Mouse (Mus musculus): ENCODE data around the gene Nkg7. TPM values are rescaled to one million over a fixed set of nuclear protein-coding genes. Genes with fewer than 3 reads are reported as not detected.

Gene Nkg7
- polyA plus RNA-seq, 1 experiment: 0.25 TPM

- DNase-seq: no peak
- TF ChIP-seq CTCF (IDR thresholded peaks at IDR 0.05; ENCODE audit: borderline replicate concordance, insufficient read depth, low read depth, low read length) (no peak), POLR2A (IDR thresholded peaks at IDR 0.05; ENCODE audit: borderline replicate concordance, insufficient read depth, low read length) (no peak)
- WGBS: 93% methylated on average over 11 of the region's 11 CpGs
- H3K4me3 ChIP-seq (replicated peaks; ENCODE audit: insufficient read depth, low read depth, low read length): no peak overlapping the region
- no peaks in the 10 kb centered on the region for H3K27me3 ChIP-seq (ENCODE audit: control insufficient read depth, insufficient read depth, low read length)
- no peak overlapping the region for H3K27ac ChIP-seq (ENCODE audit: insufficient read depth, low read length)
- H3K4me1 ChIP-seq (ENCODE audit: control insufficient read depth, insufficient read depth, low read length): no peaks in the 10 kb centered on the region
Observed at GRCm38 (mm10) chr7:43451726-43452125, 14.9 kb downstream of the Nkg7 start.

GRCm38 (mm10) chr7:43452609-43453008, 15.7 kb downstream of the Nkg7 start:
- DNase-seq: no peak
- TF ChIP-seq POLR2A (IDR thresholded peaks at IDR 0.05; ENCODE audit: borderline replicate concordance, insufficient read depth, low read length) (no peak), CTCF (IDR thresholded peaks at IDR 0.05; ENCODE audit: borderline replicate concordance, insufficient read depth, low read depth, low read length) (no peak)
- WGBS: 39% methylated on average over 4 of the region's 4 CpGs
- Histone ChIP-seq H3K4me1 (ENCODE audit: control insufficient read depth, insufficient read depth, low read length) (no peaks in the 10 kb centered on the region), H3K27me3 (ENCODE audit: control insufficient read depth, insufficient read depth, low read length) (no peaks in the 10 kb centered on the region), H3K4me3 (replicated peaks; ENCODE audit: insufficient read depth, low read depth, low read length) (no peak overlapping the region), H3K27ac (ENCODE audit: insufficient read depth, low read length) (no peak overlapping the region)

GRCm38 (mm10) chr7:43453599-43454355, 16.9 kb downstream of the Nkg7 start:
- Histone ChIP-seq H3K4me3 (replicated peaks; ENCODE audit: insufficient read depth, low read depth, low read length) (no peak overlapping the region), H3K4me1 (ENCODE audit: control insufficient read depth, insufficient read depth, low read length) (no peaks in the 10 kb centered on the region), H3K27ac (ENCODE audit: insufficient read depth, low read length) (no peak overlapping the region), H3K27me3 (ENCODE audit: control insufficient read depth, insufficient read depth, low read length) (no peaks in the 10 kb centered on the region)
- WGBS: 81% methylated on average over 14 of the region's 14 CpGs
- DNase-seq: no peak
- no peak for TF ChIP-seq CTCF (IDR thresholded peaks at IDR 0.05; ENCODE audit: borderline replicate concordance, insufficient read depth, low read depth, low read length)
- TF ChIP-seq POLR2A (IDR thresholded peaks at IDR 0.05; ENCODE audit: borderline replicate concordance, insufficient read depth, low read length): no peak

GRCm38 (mm10) chr7:43454371-43454770, 17.5 kb downstream of the Nkg7 start:
- DNase-seq: no peak
- H3K4me1 ChIP-seq (ENCODE audit: control insufficient read depth, insufficient read depth, low read length): no peaks in the 10 kb centered on the region
- H3K27ac ChIP-seq (ENCODE audit: insufficient read depth, low read length): no peak overlapping the region
- WGBS: 92% methylated on average over 6 of the region's 6 CpGs
- H3K4me3 ChIP-seq (replicated peaks; ENCODE audit: insufficient read depth, low read depth, low read length): no peak overlapping the region
- H3K27me3 ChIP-seq (ENCODE audit: control insufficient read depth, insufficient read depth, low read length): no peaks in the 10 kb centered on the region
- TF ChIP-seq POLR2A (IDR thresholded peaks at IDR 0.05; ENCODE audit: borderline replicate concordance, insufficient read depth, low read length) (no peak), CTCF (IDR thresholded peaks at IDR 0.05; ENCODE audit: borderline replicate concordance, insufficient read depth, low read depth, low read length) (no peak)

GRCm38 (mm10) chr7:43462851-43463250, 26.0 kb downstream of the Nkg7 start, which contains the start of gene Vsig10l:
Gene Vsig10l, plus strand, starts transcription at chr7:43463151.
- Histone ChIP-seq H3K27ac (ENCODE audit: insufficient read depth, low read length) (no peak within 1 kb of the TSS), H3K27me3 (ENCODE audit: control insufficient read depth, insufficient read depth, low read length) (no peaks in the 10 kb centered on the region), H3K4me3 (replicated peaks; ENCODE audit: insufficient read depth, low read depth, low read length) (no peak within 1 kb of the TSS), H3K4me1 (ENCODE audit: control insufficient read depth, insufficient read depth, low read length) (peaks cover 5% of the 10 kb centered on the region; the same call in 1 of the 2 replicates)
- 61% methylated on average over 4 of the region's 4 CpGs for WGBS
- TF ChIP-seq CTCF (IDR thresholded peaks at IDR 0.05; ENCODE audit: borderline replicate concordance, insufficient read depth, low read depth, low read length): no peak
- no peak for DNase-seq

- no peak overlapping the region for H3K4me3 ChIP-seq (replicated peaks; ENCODE audit: insufficient read depth, low read depth, low read length)
- no peak for DNase-seq
- no peak for TF ChIP-seq POLR2A (IDR thresholded peaks at IDR 0.05; ENCODE audit: borderline replicate concordance, insufficient read depth, low read length)
- TF ChIP-seq CTCF (IDR thresholded peaks at IDR 0.05; ENCODE audit: borderline replicate concordance, insufficient read depth, low read depth, low read length): no peak
- H3K27ac ChIP-seq (ENCODE audit: insufficient read depth, low read length): no peak overlapping the region
- H3K4me1 ChIP-seq (ENCODE audit: control insufficient read depth, insufficient read depth, low read length): peaks cover 5% of the 10 kb centered on the region; the same call in 1 of the 2 replicates
- H3K27me3 ChIP-seq (ENCODE audit: control insufficient read depth, insufficient read depth, low read length): no peaks in the 10 kb centered on the region
- WGBS: 85% methylated on average over 7 of the region's 7 CpGs
Observed at GRCm38 (mm10) chr7:43463976-43464375, 27.1 kb downstream of the Nkg7 start.

GRCm38 (mm10) chr7:43464864-43465343, 28.0 kb downstream of the Nkg7 start:
- H3K27me3 ChIP-seq (ENCODE audit: control insufficient read depth, insufficient read depth, low read length): no peaks in the 10 kb centered on the region
- peaks cover 5% of the 10 kb centered on the region; the same call in 1 of the 2 replicates for H3K4me1 ChIP-seq (ENCODE audit: control insufficient read depth, insufficient read depth, low read length)
- no peak overlapping the region for H3K27ac ChIP-seq (ENCODE audit: insufficient read depth, low read length)
- 11% methylated on average over 35 of the region's 35 CpGs for WGBS
- TF ChIP-seq POLR2A (IDR thresholded peaks at IDR 0.05; ENCODE audit: borderline replicate concordance, insufficient read depth, low read length) (no peak), CTCF (IDR thresholded peaks at IDR 0.05; ENCODE audit: borderline replicate concordance, insufficient read depth, low read depth, low read length) (no peak)
- H3K4me3 ChIP-seq (replicated peaks; ENCODE audit: insufficient read depth, low read depth, low read length): peak overlapping the region; percentile 70
- no peak for DNase-seq

All from cerebellum, adult 2 months (tissue).